Mouse (Mus musculus) neutrophil, adult 5-6 weeks (primary cell): Measurements from ENCODE around the gene Prss2. TPM values are rescaled to one million over a fixed set of nuclear protein-coding genes. Genes with fewer than 3 reads are reported as not detected.
"Not testable (repeated sequence)": the region's sequence is repeated elsewhere in the genome, so short reads cannot be mapped to it uniquely, and the experiment has no call there.

Experiments
- ATAC-seq: fragments of 151-379, 151-347 bp; 2 replicates; pipeline ENCODE4 v1.8.0; 2017; ENCODE audit warnings: mild to moderate bottlenecking, moderate TSS enrichment; ENCODE audit not compliant: insufficient number of reproducible peaks, poor library complexity, low FRiP score, severe bottlenecking; ENCODE audit errors: extremely low read depth
- total RNA-seq: library from RNA; stranded (forward); fragments of 200-1000 nt; gene quantifications from 2 replicates; pipeline ENCODE4 v1.2.3, GENCODE M21; 2017

The Prss2 gene
- not detected in 2 replicates for total RNA-seq

- no peak for ATAC-seq
Observed at GRCm38 (mm10) chr6:41521487-41521886, at the start of gene Prss2. Prss2 (plus strand) TSS chr6:41521787.

GRCm38 (mm10) chr6:41499374-41499773 is 22.2 kb upstream of the Prss2 start:
- no peak for ATAC-seq

DNA sequence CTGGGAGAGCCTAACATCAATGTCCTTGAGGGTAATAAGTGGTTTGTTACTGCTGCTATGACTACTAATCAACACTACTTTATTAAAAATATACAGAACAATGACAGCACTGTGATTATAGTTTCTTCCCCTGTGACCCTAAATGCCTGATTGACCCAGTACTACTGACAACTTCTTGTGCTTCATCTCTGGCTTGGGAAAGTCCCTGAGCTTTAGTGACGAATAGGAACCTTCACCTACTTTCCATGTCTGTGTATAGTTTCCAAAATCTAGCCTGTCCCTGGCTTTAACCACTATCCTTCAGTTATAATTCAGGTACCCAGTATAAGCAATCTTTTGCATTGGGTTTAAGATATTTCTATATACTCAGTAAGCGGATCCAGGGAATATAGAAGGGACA is 16.7 kb upstream of the Prss2 start:
- no peak for ATAC-seq

- no peak for ATAC-seq
Observed at GRCm38 (mm10) chr6:41505323-41505722, 16.3 kb upstream of the Prss2 start.

- peak; percentile 33; the same call in 1 of the 2 replicates for ATAC-seq
Observed at GRCm38 (mm10) chr6:41518017-41518524, 3.5 kb upstream of the Prss2 start.

- no peak for ATAC-seq
Observed at GRCm38 (mm10) chr6:41526453-41526852, 4.9 kb downstream of the Prss2 start.

- ATAC-seq: no peak
Observed at GRCm38 (mm10) chr6:41527402-41527801, 5.8 kb downstream of the Prss2 start.

DNA sequence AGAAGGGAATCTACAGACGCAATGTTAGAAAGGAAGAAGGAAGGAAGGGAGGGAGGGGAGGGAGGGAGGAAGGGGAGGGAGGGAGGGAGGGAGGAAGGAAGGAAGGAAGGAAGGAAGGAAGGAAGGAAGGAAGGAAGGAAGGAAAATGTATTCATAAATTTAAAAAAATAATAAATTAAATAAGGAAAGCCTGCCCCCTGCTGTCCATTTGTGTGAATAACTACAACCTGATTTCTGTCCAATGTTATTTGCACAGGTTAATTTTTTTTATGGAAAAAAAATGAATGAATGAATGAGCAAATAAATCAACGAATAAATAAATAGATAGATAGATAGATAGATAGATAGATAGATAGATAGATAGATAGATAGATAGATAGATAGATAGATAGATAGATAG is 8.4 kb downstream of the Prss2 start:
- ATAC-seq: not testable (repeated sequence)

DNA sequence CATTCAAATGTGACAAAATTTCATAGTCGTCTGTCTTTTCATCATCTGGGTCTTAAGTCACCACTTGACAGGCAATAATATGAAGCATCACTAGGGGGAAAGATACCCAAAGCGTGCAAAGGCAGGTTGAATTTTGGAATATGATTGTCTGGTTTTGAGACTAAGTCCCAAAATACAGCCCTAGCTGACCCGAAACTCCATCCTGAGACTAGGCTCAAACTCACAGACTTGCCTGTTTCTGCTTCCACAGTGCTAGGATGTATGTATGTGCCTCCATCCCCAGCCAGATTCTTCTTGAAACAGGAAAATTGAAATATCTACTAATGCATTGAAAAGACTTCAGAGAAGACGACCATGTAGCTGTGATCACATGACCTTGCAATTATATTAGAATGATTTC is 10.6 kb downstream of the Prss2 start:
- ATAC-seq: no peak

GRCm38 (mm10) chr6:41532687-41533284 is 11.2 kb downstream of the Prss2 start:
- peak; percentile 32; the same call in 1 of the 2 replicates for ATAC-seq

DNA sequence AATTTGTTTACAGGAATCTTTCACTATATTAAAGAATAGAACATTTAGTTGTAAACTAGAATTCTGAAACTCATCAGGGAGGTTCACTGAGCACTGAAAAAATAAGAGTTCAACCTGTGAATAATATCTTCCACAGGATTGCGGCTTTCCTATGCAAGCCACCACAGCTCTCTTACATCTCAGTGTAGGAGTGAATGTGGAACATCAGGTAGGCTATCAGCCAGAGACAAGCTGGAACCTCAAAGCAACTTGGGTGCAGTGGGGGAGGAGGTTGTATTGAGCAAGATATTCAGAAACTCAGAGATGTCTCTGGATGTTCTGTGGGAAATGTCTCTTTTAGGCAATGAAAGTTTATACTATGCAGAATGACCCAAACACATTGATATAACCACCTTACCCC is 15.8 kb downstream of the Prss2 start:
- no peak for ATAC-seq

GRCm38 (mm10) chr6:41538296-41538695 is 16.7 kb downstream of the Prss2 start:
- ATAC-seq: not testable (repeated sequence)

DNA sequence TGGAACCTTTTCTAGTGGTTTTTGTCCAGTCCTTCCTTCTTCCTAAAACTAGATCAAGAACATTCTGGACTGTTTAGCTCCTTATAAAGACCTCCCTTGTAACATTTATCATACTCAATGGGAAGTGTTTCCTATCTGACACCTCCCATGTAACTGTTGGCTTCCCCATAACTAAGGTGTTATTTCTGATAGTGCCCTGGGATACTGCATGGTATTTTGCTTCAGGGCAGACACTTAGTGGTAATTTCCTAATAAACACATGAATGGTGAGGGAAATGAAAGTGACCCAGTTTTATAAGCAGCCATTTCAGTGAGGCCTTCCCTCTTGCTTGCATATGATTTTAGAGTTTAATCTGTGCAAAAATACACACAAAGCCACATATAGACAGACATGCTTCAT is 19.2 kb downstream of the Prss2 start:
- ATAC-seq: no peak

DNA sequence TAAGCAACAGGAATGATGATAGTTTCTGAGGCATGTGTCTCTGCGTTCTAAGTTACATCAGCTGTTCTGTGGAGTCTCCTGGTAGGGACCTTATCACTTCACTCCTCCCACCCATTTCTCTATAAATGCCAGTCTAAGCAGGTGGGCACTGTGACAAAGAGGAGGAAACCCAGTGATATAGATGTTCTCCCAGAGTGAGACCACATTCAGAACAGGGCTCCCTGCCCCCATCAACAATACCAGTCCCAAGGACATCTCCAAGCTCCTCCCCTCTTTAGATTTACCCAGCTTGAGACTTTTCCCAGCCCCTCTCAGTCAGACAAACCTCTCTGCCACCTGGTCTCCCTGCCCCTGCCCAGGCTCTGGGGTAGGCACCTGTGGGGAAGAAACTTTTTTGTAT is 20.2 kb downstream of the Prss2 start:
- ATAC-seq: peak; percentile 42; the same call in 1 of the 2 replicates

DNA sequence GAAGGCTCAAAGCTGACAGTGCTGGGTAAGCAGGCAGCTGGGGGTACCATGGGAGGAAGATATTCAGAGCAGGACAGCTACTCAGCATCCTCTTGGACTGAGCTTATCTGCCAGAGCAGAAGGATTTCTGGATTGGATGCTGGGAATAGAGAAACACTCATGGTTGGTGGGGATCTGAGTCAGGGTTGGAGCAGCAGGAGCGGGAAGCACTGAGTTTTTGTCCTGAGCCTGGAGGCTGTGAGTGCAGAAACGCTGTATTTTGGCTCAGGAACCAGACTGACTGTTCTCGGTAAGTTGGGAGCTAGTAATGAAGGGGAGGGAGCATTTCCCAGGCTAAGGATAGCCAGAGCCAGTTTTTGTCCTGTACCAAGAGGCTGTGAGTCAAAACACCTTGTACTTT is 21.4 kb downstream of the Prss2 start:
- no peak for ATAC-seq

DNA sequence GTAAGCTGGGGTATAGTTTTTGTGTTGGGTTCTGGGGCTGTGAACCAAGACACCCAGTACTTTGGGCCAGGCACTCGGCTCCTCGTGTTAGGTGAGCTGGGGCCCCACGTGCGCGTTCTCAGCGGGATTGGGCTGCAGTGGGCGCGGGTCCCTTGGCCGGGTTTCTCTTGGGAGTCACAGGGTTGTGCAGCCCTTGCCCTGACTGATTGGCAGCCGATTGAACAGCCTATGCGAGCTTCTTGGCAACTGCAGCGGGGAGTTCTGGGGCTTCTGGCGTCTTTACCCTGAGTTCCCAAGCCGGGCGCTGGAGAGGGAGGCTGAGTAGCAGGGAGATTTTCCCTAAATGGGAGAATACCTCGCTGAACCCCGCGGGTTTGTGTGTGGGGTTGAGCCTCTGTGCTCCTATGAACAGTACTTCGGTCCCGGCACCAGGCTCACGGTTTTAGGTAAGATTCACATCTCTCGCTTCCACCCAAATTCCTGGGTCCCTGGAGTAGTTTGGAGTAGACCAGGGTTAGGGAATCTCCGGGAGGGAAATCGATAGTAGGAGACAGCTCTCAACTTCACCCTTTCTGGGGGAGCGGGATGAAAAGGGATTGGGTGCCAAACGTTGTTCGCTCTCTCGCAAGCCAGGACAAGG is 21.9 kb downstream of the Prss2 start:
- ATAC-seq: no peak

DNA sequence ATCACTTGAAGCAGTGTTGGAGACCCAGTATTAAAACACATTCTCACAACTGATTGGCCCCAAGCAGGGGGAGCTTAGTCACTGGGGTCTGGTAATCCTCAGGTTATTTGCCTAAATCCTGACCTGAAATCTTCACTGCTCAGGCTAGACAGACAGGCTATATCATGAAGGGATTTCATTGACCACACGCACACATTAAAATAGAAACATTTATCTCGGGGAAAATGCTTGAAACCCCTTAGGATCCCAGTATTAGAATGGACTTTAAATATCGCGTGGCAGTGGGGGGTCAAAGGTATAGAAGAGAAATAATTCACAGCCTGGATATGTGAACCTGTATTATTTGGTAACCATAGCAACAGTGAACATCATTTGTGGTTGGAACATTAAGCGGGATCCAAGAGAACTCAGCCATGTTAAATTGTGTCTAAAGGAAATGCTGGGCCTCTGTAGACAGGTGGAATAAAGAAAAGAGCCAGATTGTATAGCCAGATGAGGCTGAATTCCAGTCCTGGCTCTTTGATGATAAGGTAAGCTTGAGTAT is 22.9 kb downstream of the Prss2 start:
- ATAC-seq: no peak

- no peak for ATAC-seq
Observed at GRCm38 (mm10) chr6:41545266-41545665, 23.7 kb downstream of the Prss2 start.

DNA sequence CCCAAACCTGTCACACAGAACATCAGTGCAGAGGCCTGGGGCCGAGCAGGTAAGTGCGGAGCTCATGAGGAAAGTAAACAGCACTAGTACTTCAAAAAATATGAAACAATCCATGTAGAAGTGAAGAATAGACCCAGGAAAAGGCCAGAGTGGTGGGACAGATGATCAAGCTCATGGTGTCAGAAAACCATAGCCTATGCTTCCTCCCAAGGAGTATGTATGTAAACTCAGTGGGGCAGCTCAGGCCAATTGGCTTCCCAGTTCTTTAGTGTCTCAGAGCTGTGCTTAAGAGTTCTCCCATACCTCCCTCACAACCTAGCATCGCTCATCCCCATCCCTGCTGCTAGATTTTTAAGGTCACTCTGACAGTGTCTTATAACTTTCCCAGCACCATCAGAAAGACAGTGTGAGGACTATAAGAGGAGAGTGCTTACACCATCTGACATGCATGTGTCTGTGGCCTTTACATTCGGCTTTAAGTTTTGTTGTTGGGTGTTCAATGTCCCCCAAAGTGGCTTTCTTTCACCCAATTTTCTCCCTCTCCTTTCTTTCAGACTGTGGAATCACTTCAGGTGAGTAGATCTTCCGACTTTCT is 25.6 kb downstream of the Prss2 start:
- no peak for ATAC-seq

- no peak for ATAC-seq
Observed at GRCm38 (mm10) chr6:41548286-41548685, 26.7 kb downstream of the Prss2 start.
